Mouse (Mus musculus) kidney, embryonic 14.5 days (tissue): Measurements from ENCODE around the gene Erich6b. TPM values are rescaled to one million over a fixed set of nuclear protein-coding genes. Genes with fewer than 3 reads are reported as not detected.

Experiments
- ATAC-seq: fragments of 200-750 bp; cut with Nextera tagmentation; 2 replicates; pipeline ENCODE4 v1.8.0; 2017; ENCODE audit warnings: moderate number of reproducible peaks, mild to moderate bottlenecking, moderate TSS enrichment, moderate library complexity; ENCODE audit not compliant: low FRiP score, low TSS enrichment
- H3K27ac ChIP-seq: fragments of 300-500 bp; sonication (generic); 2 replicates; pipeline ENCODE4 v1.5.1; 2014; ENCODE audit warnings: low read depth, mild to moderate bottlenecking, low read length, moderate library complexity, mixed read lengths
- H3K27me3 ChIP-seq: fragments of 300-500 bp; sonication (generic); 2 replicates; pipeline ENCODE4 v1.6.1; 2014; ENCODE audit warnings: mild to moderate bottlenecking, low read length; ENCODE audit not compliant: control insufficient read depth, insufficient read depth
- H3K36me3 ChIP-seq: fragments of 300-500 bp; sonication (generic); 2 replicates; pipeline ENCODE4 v1.6.1; 2014; ENCODE audit warnings: low read length, mixed read lengths; ENCODE audit not compliant: control insufficient read depth, insufficient read depth
- H3K4me1 ChIP-seq: fragments of 300-500 bp; sonication (generic); 2 replicates; pipeline ENCODE4 v1.6.1; 2014; ENCODE audit warnings: low read length, mixed read lengths; ENCODE audit not compliant: control insufficient read depth, insufficient read depth
- H3K4me2 ChIP-seq: fragments of 300-500 bp; sonication (generic); replicated peaks from 2 replicates; pipeline ENCODE4 v1.6.1; 2014; ENCODE audit warnings: low read depth, mild to moderate bottlenecking, low read length
- H3K4me3 ChIP-seq: fragments of 300-500 bp; sonication (generic); 2 replicates; pipeline ENCODE4 v1.5.1; 2014; ENCODE audit warnings: mild to moderate bottlenecking, low read length
- H3K9ac ChIP-seq: fragments of 300-500 bp; sonication (generic); 2 replicates; pipeline ENCODE4 v1.6.1; 2014; ENCODE audit warnings: low read depth, mild to moderate bottlenecking, low read length, moderate library complexity
- H3K9me3 ChIP-seq: fragments of 300-500 bp; sonication (generic); 2 replicates; pipeline ENCODE4 v1.6.1; 2016; ENCODE audit warnings: low read length; ENCODE audit not compliant: control insufficient read depth
- WGBS: fragments of 180-500 bp; shearing (Covaris S2); extraction: QIAGEN DNeasy Blood & Tissue Kit; methylation state at CpG from one replicate; pipeline ENCODE4 v1.1.7; 2014; 5-methylcytosine and 5-hydroxymethylcytosine counted together
- polyA plus RNA-seq: library from polyadenylated mRNA; unstranded; fragments of >200 nt; fragmentation: Nextera tagmentation; extraction: Ambion mirVana; gene quantifications from 2 replicates; pipeline ENCODE4 v1.2.1, GENCODE M21; 2014

Gene Erich6b
- not detected in 2 replicates for polyA plus RNA-seq

- H3K4me2 ChIP-seq = no peak within 1 kb of the TSS
- H3K27me3 ChIP-seq = no peaks in the 10 kb centered on the region
- 88% methylated on average over 8 of the region's 8 CpGs for WGBS
- no peak within 1 kb of the TSS for H3K27ac ChIP-seq
- no peak; the same call in 1 of the 2 replicates for ATAC-seq
- H3K36me3 ChIP-seq = no peaks in the 10 kb centered on the region
- H3K4me3 ChIP-seq = no peak within 1 kb of the TSS
- H3K9ac ChIP-seq = no peak within 1 kb of the TSS
- H3K9me3 ChIP-seq = no peaks in the 10 kb centered on the region
- H3K4me1 ChIP-seq = no peaks in the 10 kb centered on the region
These were observed at the start of gene Erich6b for GRCm38 (mm10) chr14:75642080-75642479. Gene Erich6b (plus strand): TSS chr14:75642259.

GRCm38 (mm10) chr14:75592978-75593377 is 49.1 kb upstream of the Erich6b start, which contains the start of gene Spert:
Gene Spert (minus strand): TSS chr14:75593116.
- Histone ChIP-seq H3K4me3 (no peak within 1 kb of the TSS), H3K9me3 (no peaks in the 10 kb centered on the region), H3K9ac (no peak within 1 kb of the TSS), H3K4me2 (no peak within 1 kb of the TSS), H3K4me1 (no peaks in the 10 kb centered on the region), H3K27me3 (no peaks in the 10 kb centered on the region), H3K27ac (no peak within 1 kb of the TSS), H3K36me3 (no peaks in the 10 kb centered on the region)
- WGBS = 59% methylated on average over 3 of the region's 3 CpGs
- ATAC-seq = no peak

- Histone ChIP-seq H3K36me3 (no peaks in the 10 kb centered on the region), H3K9me3 (no peaks in the 10 kb centered on the region), H3K27me3 (no peaks in the 10 kb centered on the region), H3K4me2 (no peak overlapping the region), H3K9ac (no peak overlapping the region), H3K4me3 (no peak overlapping the region), H3K27ac (no peak overlapping the region), H3K4me1 (no peaks in the 10 kb centered on the region)
- ATAC-seq = no peak
- 88% methylated on average over 2 of the region's 2 CpGs for WGBS
These were observed 32.9 kb upstream of the Erich6b start for GRCm38 (mm10) chr14:75609176-75609575.

GRCm38 (mm10) chr14:75616375-75616774 is 25.7 kb upstream of the Erich6b start:
- Histone ChIP-seq H3K27me3 (no peaks in the 10 kb centered on the region), H3K4me3 (no peak overlapping the region), H3K9ac (no peak overlapping the region), H3K9me3 (no peaks in the 10 kb centered on the region), H3K27ac (no peak overlapping the region), H3K36me3 (no peaks in the 10 kb centered on the region), H3K4me2 (no peak overlapping the region), H3K4me1 (no peaks in the 10 kb centered on the region)
- ATAC-seq = no peak
- 74% methylated on average over 6 of the region's 6 CpGs for WGBS

- Histone ChIP-seq H3K4me2 (no peak overlapping the region), H3K27ac (no peak overlapping the region), H3K9me3 (no peaks in the 10 kb centered on the region), H3K27me3 (no peaks in the 10 kb centered on the region), H3K4me3 (no peak overlapping the region), H3K9ac (no peak overlapping the region), H3K36me3 (no peaks in the 10 kb centered on the region), H3K4me1 (no peaks in the 10 kb centered on the region)
- 67% methylated on average over 7 of the region's 7 CpGs for WGBS
- no peak for ATAC-seq
These were observed 19.1 kb upstream of the Erich6b start for GRCm38 (mm10) chr14:75622984-75623383.

GRCm38 (mm10) chr14:75628870-75629269 is 13.2 kb upstream of the Erich6b start:
- Histone ChIP-seq H3K36me3 (no peaks in the 10 kb centered on the region), H3K9ac (no peak overlapping the region), H3K4me2 (no peak overlapping the region), H3K27me3 (no peaks in the 10 kb centered on the region), H3K27ac (no peak overlapping the region), H3K9me3 (no peaks in the 10 kb centered on the region), H3K4me3 (no peak overlapping the region), H3K4me1 (no peaks in the 10 kb centered on the region)
- no peak for ATAC-seq
- WGBS = 90% methylated on average over 8 of the region's 8 CpGs

GRCm38 (mm10) chr14:75635350-75635749 is 6.7 kb upstream of the Erich6b start:
- ATAC-seq = no peak
- Histone ChIP-seq H3K4me1 (no peaks in the 10 kb centered on the region; the same call in 1 of the 2 replicates), H3K36me3 (no peaks in the 10 kb centered on the region), H3K4me2 (no peak overlapping the region), H3K27me3 (no peaks in the 10 kb centered on the region), H3K27ac (peak overlapping the region; percentile 62; the same call in 1 of the 2 replicates), H3K9ac (no peak overlapping the region), H3K4me3 (no peak overlapping the region), H3K9me3 (no peaks in the 10 kb centered on the region)
- 60% methylated on average over 12 of the region's 12 CpGs for WGBS

- no peak overlapping the region; the same call in 1 of the 2 replicates for H3K27ac ChIP-seq
- H3K9ac ChIP-seq = no peak overlapping the region
- H3K36me3 ChIP-seq = no peaks in the 10 kb centered on the region
- no peaks in the 10 kb centered on the region for H3K27me3 ChIP-seq
- 47% methylated on average over 7 of the region's 7 CpGs for WGBS
- H3K4me3 ChIP-seq = no peak overlapping the region
- H3K4me2 ChIP-seq = no peak overlapping the region
- no peak; the same call in 1 of the 2 replicates for ATAC-seq
- no peaks in the 10 kb centered on the region for H3K9me3 ChIP-seq
- H3K4me1 ChIP-seq = no peaks in the 10 kb centered on the region; the same call in 1 of the 2 replicates
These were observed 6.0 kb upstream of the Erich6b start for GRCm38 (mm10) chr14:75636107-75636506.

GRCm38 (mm10) chr14:75637641-75638040 is 4.4 kb upstream of the Erich6b start:
- H3K4me2 ChIP-seq = no peak overlapping the region
- no peak for ATAC-seq
- no peaks in the 10 kb centered on the region; the same call in 1 of the 2 replicates for H3K4me1 ChIP-seq
- H3K27me3 ChIP-seq = no peaks in the 10 kb centered on the region
- no peaks in the 10 kb centered on the region for H3K36me3 ChIP-seq
- no peaks in the 10 kb centered on the region for H3K9me3 ChIP-seq
- H3K27ac ChIP-seq = no peak overlapping the region
- H3K4me3 ChIP-seq = no peak overlapping the region
- 83% methylated on average over 4 of the region's 4 CpGs for WGBS
- H3K9ac ChIP-seq = no peak overlapping the region
